Mouse (Mus musculus) layer of hippocampus, postnatal 14 days (tissue): ENCODE data around the gene Vmn1r49. TPM values are rescaled to one million over a fixed set of nuclear protein-coding genes. Genes with fewer than 3 reads are reported as not detected.
"Not testable (repeated sequence)": the region's sequence is repeated elsewhere in the genome, so short reads cannot be mapped to it uniquely, and the experiment has no call there.

Source experiments
- DNase-seq, 2 experiments: peaks; one replicate each; pipeline ENCODE4 v3.0.0; 2021 to 2022; ENCODE audit warnings: low spot score in 2 of 2, mixed read lengths in 1 of 2
- long read RNA-seq, 2 experiments: library from polyadenylated mRNA; stranded (forward); transcript quantifications; one replicate each; pipeline ENCODE4 v2.0.0; 2021
- total RNA-seq, 2 experiments: library from RNA; stranded (reverse); gene quantifications; 2 replicates each; pipeline ENCODE4 v1.2.3; 2021

Vmn1r49 gene
- total RNA-seq, result not detected
- long read RNA-seq, experiment 1, result 0 reads
- long read RNA-seq, experiment 2, result 0 reads

GRCm38 (mm10) chr6:90078406-90078805, at the start of gene Vmn1r49:
Gene Vmn1r49, minus strand, starts transcription at chr6:90078506.
- no peak for DNase-seq

- DNase-seq, result not testable (repeated sequence)
Observed at GRCm38 (mm10) chr6:90122296-90122695, 44.0 kb upstream of the Vmn1r49 start, which contains the start of gene Vmn1r51. Gene Vmn1r51, plus strand, starts transcription at chr6:90122596.

- no peak for DNase-seq
Observed at GRCm38 (mm10) chr6:90101130-90101529, 22.8 kb upstream of the Vmn1r49 start, which contains the start of gene Vmn1r50. Gene Vmn1r50, plus strand, starts transcription at chr6:90101430.

- no peak for DNase-seq
Observed at GRCm38 (mm10) chr6:90100566-90100965, 22.3 kb upstream of the Vmn1r49 start.

- not testable (repeated sequence) for DNase-seq
Observed at GRCm38 (mm10) chr6:90036741-90037140, 41.6 kb downstream of the Vmn1r49 start, which contains the start of gene Vmn1r48. Gene Vmn1r48, minus strand, starts transcription at chr6:90036841.

Other genes with a start within 250 kb of the Vmn1r49 start
- gene Vmn1r42, start 202.1 kb downstream of the Vmn1r49 start, total RNA-seq, result not detected
- gene Vmn1r43, start 202.1 kb downstream of the Vmn1r49 start, total RNA-seq, result not detected
- not detected for gene Vmn1r44, start 194.8 kb downstream of the Vmn1r49 start, total RNA-seq
- not detected for gene Vmn1r45, start 137.9 kb downstream of the Vmn1r49 start, total RNA-seq
- gene Vmn1r46, start 109.2 kb downstream of the Vmn1r49 start, total RNA-seq, result not detected
- not detected for gene Vmn1r47, start 62.4 kb downstream of the Vmn1r49 start, total RNA-seq
- not detected for gene Vmn1r48, start 41.7 kb downstream of the Vmn1r49 start, total RNA-seq
- not detected for gene Vmn1r50, start 22.9 kb upstream of the Vmn1r49 start, total RNA-seq
- not detected for gene Vmn1r51, start 44.1 kb upstream of the Vmn1r49 start, total RNA-seq
- not detected for gene Vmn1r52, start 96.3 kb upstream of the Vmn1r49 start, total RNA-seq
- gene V1ra8, start 124.3 kb upstream of the Vmn1r49 start, total RNA-seq, result not detected
- gene Vmn1r53, start 145.9 kb upstream of the Vmn1r49 start, total RNA-seq, result not detected
- not detected for gene Vmn1r54, start 167.8 kb upstream of the Vmn1r49 start, total RNA-seq
- not detected for gene BC048671, start 222.7 kb upstream of the Vmn1r49 start, total RNA-seq
- gene Chst13, start 246.7 kb upstream of the Vmn1r49 start, total RNA-seq, result not detected